Mouse (Mus musculus) thymus, adult 2 months (tissue): Measurements from ENCODE around the gene Cdc25a. TPM values are rescaled to one million over a fixed set of nuclear protein-coding genes. Genes with fewer than 3 reads are reported as not detected.
A peak's percentile ranks its signal among the peaks of the same experiment; 100 is the strongest.

Source experiments
- DNase-seq: peaks from one replicate; pipeline ENCODE4 v3.0.0; 2021
- H3K27ac ChIP-seq: fragments of 200-500 bp; 2 replicates; pipeline ENCODE4 v1.5.1; 2012; ENCODE audit warnings: low read length, control low read depth; ENCODE audit not compliant: control insufficient read depth, insufficient read depth
- H3K27me3 ChIP-seq: fragments of 200-500 bp; 2 replicates; pipeline ENCODE4 v1.6.1; 2012; ENCODE audit warnings: mild to moderate bottlenecking, low read length, moderate library complexity, mixed read lengths; ENCODE audit not compliant: control insufficient read depth, insufficient read depth
- H3K36me3 ChIP-seq: fragments of 200-500 bp; 2 replicates; pipeline ENCODE4 v1.6.1; 2012; ENCODE audit warnings: mild to moderate bottlenecking, low read length, moderate library complexity; ENCODE audit not compliant: control insufficient read depth, insufficient read depth
- H3K4me1 ChIP-seq: fragments of 200-500 bp; replicated peaks from 2 replicates; pipeline ENCODE4 v1.6.1; 2012; ENCODE audit warnings: low read length; ENCODE audit not compliant: control insufficient read depth, insufficient read depth
- H3K4me3 ChIP-seq: fragments of 200-500 bp; 2 replicates; pipeline ENCODE4 v1.5.1; 2012; ENCODE audit warnings: mild to moderate bottlenecking, low read length, control low read depth, moderate library complexity; ENCODE audit not compliant: control insufficient read depth, insufficient read depth
- CTCF ChIP-seq: fragments of 200-500 bp; IDR thresholded peaks from 2 replicates; pipeline ENCODE4 v1.5.1; 2012; ENCODE audit warnings: mild to moderate bottlenecking, control low read depth, low read length, moderate library complexity, borderline replicate concordance; ENCODE audit not compliant: control insufficient read depth, poor library complexity, insufficient read depth; ENCODE audit errors: extremely low read depth
- POLR2A ChIP-seq: fragments of 200-500 bp; IDR thresholded peaks from 2 replicates; pipeline ENCODE4 v1.6.1; 2012; ENCODE audit warnings: mild to moderate bottlenecking, low read length, control low read depth, moderate library complexity; ENCODE audit not compliant: control insufficient read depth, poor library complexity, insufficient read depth; ENCODE audit errors: extremely low read depth
- WGBS: fragments of 180-500 bp; shearing (Covaris S2); methylation state at CpG from one replicate; pipeline ENCODE4 v1.1.7; 2018; 5-methylcytosine and 5-hydroxymethylcytosine counted together
- polyA plus RNA-seq: library from polyadenylated mRNA; depleted of rRNA; stranded (reverse); fragments of >200 nt; gene quantifications from 2 replicates; pipeline ENCODE4 v1.2.3, GENCODE M21; 2012; rRNA removed

Gene Cdc25a
- polyA plus RNA-seq, 1 experiment: 16.6 TPM

- no peak for TF ChIP-seq POLR2A
- no peak for TF ChIP-seq CTCF
- 68% methylated on average over 6 of the region's 6 CpGs for WGBS
- H3K27me3 ChIP-seq: no peaks in the 10 kb centered on the region
- DNase-seq: no peak
- H3K27ac ChIP-seq: no peak overlapping the region; the same call in 1 of the 2 replicates
- peaks cover 10% of the 10 kb centered on the region for H3K4me1 ChIP-seq
- peak overlapping the region; percentile 69; the same call in 1 of the 2 replicates for H3K4me3 ChIP-seq
- H3K36me3 ChIP-seq: no peaks in the 10 kb centered on the region
Measured at GRCm38 (mm10) chr9:109930752-109931151, 55.4 kb downstream of the Cdc25a start.

- Histone ChIP-seq H3K27me3 (no peaks in the 10 kb centered on the region), H3K4me1 (peaks cover 10% of the 10 kb centered on the region), H3K36me3 (no peaks in the 10 kb centered on the region), H3K4me3 (peak within 1 kb of the TSS; percentile 69), H3K27ac (peak within 1 kb of the TSS; percentile 16; the same call in 1 of the 2 replicates)
- peak; percentile 98 for DNase-seq
- under 1% methylated on average over 94 of the region's 94 CpGs for WGBS
- TF ChIP-seq POLR2A (peak; percentile 12; the same call in 1 of the 2 replicates), CTCF (peak; percentile 52; the same call in 1 of the 2 replicates)
Measured at GRCm38 (mm10) chr9:109931257-109932171, 56.1 kb downstream of the Cdc25a start, which contains the start of gene Map4. TSS of gene Map4 (plus strand) at chr9:109931460.

GRCm38 (mm10) chr9:109932361-109932755, 57.0 kb downstream of the Cdc25a start:
- Histone ChIP-seq H3K4me1 (peaks cover 10% of the 10 kb centered on the region), H3K27me3 (no peaks in the 10 kb centered on the region), H3K27ac (no peak overlapping the region), H3K4me3 (peak overlapping the region; percentile 69), H3K36me3 (no peaks in the 10 kb centered on the region)
- TF ChIP-seq CTCF: no peak
- no peak for TF ChIP-seq POLR2A
- no peak for DNase-seq
- WGBS: under 1% methylated on average over 20 of the region's 20 CpGs

GRCm38 (mm10) chr9:109932756-109933375, 57.5 kb downstream of the Cdc25a start:
- WGBS: 12% methylated on average over 12 of the region's 12 CpGs
- H3K4me3 ChIP-seq: peak overlapping the region; percentile 69
- H3K4me1 ChIP-seq: peaks cover 10% of the 10 kb centered on the region
- H3K36me3 ChIP-seq: no peaks in the 10 kb centered on the region
- no peak overlapping the region for H3K27ac ChIP-seq
- TF ChIP-seq CTCF (no peak), POLR2A (no peak)
- peak; percentile 18 for DNase-seq
- H3K27me3 ChIP-seq: no peaks in the 10 kb centered on the region

GRCm38 (mm10) chr9:109939401-109939800, 64.0 kb downstream of the Cdc25a start:
- no peak for TF ChIP-seq POLR2A
- TF ChIP-seq CTCF: no peak
- DNase-seq: no peak
- H3K36me3 ChIP-seq: no peaks in the 10 kb centered on the region
- no peaks in the 10 kb centered on the region for H3K4me1 ChIP-seq
- no peak overlapping the region for H3K4me3 ChIP-seq
- H3K27ac ChIP-seq: no peak overlapping the region
- 96% methylated on average over 3 of the region's 3 CpGs for WGBS
- no peaks in the 10 kb centered on the region for H3K27me3 ChIP-seq

GRCm38 (mm10) chr9:109942796-109943195, 67.4 kb downstream of the Cdc25a start:
- no peak for DNase-seq
- no peak overlapping the region for H3K27ac ChIP-seq
- H3K4me1 ChIP-seq: no peaks in the 10 kb centered on the region
- H3K4me3 ChIP-seq: no peak overlapping the region
- no peaks in the 10 kb centered on the region for H3K36me3 ChIP-seq
- H3K27me3 ChIP-seq: no peaks in the 10 kb centered on the region
- TF ChIP-seq CTCF: no peak
- TF ChIP-seq POLR2A: no peak
- 95% methylated on average over 4 of the region's 4 CpGs for WGBS

Other genes starting within 250 kb of the Cdc25a start
- 0.08 TPM in 1 of 2 replicates, not detected in the other for gene Fbxw24, start 249.5 kb upstream of the Cdc25a start, polyA plus RNA-seq
- gene Fbxw25, start 210.9 kb upstream of the Cdc25a start, polyA plus RNA-seq: not detected in 2 replicates
- not detected in 2 replicates for gene Fbxw18, start 172.9 kb upstream of the Cdc25a start, polyA plus RNA-seq
- gene Fbxw26, start 129.5 kb upstream of the Cdc25a start, polyA plus RNA-seq: 0.09 TPM in 1 of 2 replicates, not detected in the other
- not detected in 2 replicates for gene Fbxw27, start 84.9 kb upstream of the Cdc25a start, polyA plus RNA-seq
- gene Spink8, start 63.3 kb upstream of the Cdc25a start, polyA plus RNA-seq: 0.18 TPM in 1 of 2 replicates, not detected in the other
- gene Nme6, start 42.8 kb upstream of the Cdc25a start, polyA plus RNA-seq: 18.5 and 21.3 TPM in 2 replicates
- gene Camp, start 26.0 kb upstream of the Cdc25a start, polyA plus RNA-seq: 14.2 and 22.2 TPM in 2 replicates
- 420 and 463 TPM in 2 replicates for gene Map4, start 55.9 kb downstream of the Cdc25a start, polyA plus RNA-seq
- 43.8 and 62.1 TPM in 2 replicates for gene Smarcc1, start 242.1 kb downstream of the Cdc25a start, polyA plus RNA-seq
- gene Dhx30, start 242.3 kb downstream of the Cdc25a start, polyA plus RNA-seq: 159 and 162 TPM in 2 replicates